Mouse (Mus musculus): ENCODE measurements at regions not wholly inside any gene's neighbourhood (a gene's known extent, or its start where the extent isn't known, plus 50 kb on each side); places are given as distances from the start of the nearest gene placed in this dataset.

DNA sequence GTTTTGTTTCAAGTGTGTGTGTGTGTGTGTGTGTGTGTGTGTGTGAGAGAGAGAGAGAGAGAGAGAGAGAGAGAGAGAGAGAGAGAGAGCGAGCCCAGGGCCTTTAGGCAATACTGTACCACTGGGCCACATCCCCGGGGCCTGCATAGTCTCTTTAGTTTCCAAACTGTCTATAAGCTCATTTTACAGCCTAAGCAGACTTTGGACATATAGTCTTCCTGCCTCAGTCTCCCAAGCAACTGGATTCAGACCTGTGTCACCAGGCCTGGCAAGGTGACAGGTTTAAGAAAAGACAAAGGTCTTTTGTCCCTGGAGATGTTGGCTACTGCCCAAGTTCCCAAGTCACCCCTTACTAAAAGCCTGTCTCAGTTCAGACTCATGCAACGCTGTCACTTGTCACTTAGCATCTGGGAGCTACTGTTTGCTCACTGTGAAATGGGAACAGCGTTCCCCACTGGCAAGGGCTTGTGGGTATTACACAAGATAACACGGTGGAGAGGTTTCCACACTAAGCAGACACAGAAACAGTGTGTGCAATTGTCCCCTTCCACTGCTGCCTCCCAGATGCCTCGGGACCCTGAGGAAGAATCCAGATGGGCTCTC is 113.6 kb upstream of the Irf2bp2 start:
- DNase-seq, result peak; percentile 89

DNA sequence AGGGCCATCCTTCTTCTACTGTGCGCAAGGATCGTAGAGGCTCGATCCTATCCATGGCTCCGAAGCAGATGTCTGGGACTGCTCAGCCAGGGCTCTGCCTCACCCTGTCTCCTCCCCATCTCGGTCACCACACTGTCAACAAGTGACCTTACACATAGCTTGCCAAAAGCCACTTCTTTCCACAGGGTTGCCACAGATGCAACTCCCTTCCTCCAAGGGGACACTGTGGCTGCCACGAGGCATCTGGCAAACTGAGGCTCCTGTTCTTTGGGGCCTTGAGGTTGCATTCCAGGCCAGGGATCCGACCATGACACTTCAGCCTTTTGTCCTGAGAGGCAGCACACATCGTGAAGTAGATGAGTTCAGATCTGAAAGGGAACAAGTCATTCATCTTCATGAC is 112.5 kb upstream of the Irf2bp2 start:
- peak; percentile 85 for DNase-seq

DNA sequence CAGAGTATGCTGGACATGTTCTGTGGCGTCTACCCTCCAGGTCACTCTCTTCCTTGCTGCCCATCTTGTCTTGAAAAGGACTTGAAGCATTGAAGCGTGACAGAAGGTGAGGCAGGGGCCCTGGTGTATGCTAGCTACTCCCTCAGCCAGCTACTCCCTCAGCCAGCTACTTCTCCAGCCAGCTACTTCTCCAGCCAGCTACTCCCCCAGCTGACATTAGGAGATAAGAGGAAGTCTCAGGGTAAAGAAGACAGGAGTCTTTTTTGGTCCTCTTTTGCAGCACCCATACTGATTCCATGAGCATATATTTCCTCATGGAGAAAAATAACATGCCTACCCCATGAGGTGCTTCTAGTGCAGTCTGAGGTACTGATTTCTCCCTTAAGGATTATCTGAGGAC is 111.6 kb upstream of the Irf2bp2 start:
- DNase-seq, result no peak

DNA sequence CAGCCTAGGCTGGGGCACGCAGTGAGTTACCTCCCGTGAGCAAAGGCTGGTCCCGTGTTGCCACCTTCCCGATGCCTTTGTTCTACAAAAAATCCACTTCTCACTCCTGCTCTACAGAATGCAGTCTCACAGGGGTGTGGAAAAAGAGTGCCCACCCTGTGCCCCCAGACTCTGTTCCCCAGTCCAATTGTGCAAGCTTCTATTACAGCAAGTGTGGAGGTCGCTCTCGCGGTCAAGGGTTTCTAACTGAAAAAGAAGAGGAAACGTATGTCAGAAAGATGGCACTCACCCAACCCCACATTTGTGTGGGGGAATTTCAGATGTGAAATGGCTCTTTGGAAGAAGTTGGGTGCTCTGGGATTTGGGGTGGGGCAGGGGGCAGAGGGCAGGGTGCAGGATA is 110.9 kb upstream of the Irf2bp2 start:
- no peak for DNase-seq

DNA sequence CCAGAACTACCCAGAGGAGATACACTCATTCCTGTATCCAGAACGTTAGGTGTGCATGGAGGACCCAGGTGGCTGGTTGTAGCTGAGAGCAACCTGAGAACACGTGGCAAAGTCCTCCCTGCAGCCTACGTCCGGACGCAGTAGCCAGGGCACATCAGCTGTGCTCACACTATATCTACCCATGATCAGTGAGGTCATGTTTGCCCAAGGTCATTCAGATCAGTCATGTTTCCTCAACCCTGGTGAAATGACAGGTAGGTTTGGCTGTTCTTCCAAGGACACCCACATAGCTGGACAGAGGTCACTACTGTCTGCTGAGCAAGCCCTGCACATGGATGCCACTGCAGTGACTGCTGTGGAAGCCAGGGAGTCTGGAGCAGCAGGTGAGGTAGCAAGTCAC is 109.8 kb upstream of the Irf2bp2 start:
- no peak for DNase-seq

DNA sequence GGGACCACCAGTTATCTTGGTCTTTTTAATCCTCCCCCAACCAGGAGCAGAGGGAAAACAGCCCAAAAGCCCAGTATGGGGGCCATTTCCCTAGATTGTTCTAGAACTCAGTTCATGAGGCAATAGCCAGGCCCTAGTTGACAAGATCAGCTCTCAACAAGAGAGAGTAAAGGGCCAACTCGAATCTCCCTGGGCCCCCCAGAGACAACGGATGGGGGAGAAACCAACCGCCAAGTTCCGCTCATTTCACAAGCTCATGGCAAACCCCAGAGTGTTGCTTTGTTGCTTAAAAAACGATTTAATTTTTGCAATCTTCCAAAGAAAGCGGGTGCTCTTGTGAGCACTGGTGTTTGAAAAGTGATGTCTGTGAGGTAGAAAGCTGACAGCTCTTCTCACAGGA is 108.5 kb upstream of the Irf2bp2 start:
- DNase-seq, result no peak

DNA sequence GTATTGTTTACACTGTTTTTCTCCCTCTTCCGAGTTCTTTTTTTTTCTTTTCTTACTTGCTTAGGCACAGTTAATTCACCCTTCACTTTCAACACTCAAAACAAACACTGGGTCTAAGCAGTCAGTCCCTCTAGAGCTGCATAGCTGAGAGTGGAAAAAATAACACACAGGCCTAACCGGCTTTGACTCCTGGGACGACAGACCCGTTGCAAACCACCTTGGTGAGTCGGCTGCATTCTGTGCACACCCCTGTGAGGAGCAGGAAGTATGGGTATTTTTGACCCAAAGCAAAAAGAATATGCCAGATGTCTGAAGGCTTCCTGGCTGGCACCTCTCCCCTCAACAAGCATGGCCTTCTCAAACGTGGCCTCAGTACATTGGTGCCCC is 105.6 kb upstream of the Irf2bp2 start:
- peak; percentile 88 for DNase-seq

DNA sequence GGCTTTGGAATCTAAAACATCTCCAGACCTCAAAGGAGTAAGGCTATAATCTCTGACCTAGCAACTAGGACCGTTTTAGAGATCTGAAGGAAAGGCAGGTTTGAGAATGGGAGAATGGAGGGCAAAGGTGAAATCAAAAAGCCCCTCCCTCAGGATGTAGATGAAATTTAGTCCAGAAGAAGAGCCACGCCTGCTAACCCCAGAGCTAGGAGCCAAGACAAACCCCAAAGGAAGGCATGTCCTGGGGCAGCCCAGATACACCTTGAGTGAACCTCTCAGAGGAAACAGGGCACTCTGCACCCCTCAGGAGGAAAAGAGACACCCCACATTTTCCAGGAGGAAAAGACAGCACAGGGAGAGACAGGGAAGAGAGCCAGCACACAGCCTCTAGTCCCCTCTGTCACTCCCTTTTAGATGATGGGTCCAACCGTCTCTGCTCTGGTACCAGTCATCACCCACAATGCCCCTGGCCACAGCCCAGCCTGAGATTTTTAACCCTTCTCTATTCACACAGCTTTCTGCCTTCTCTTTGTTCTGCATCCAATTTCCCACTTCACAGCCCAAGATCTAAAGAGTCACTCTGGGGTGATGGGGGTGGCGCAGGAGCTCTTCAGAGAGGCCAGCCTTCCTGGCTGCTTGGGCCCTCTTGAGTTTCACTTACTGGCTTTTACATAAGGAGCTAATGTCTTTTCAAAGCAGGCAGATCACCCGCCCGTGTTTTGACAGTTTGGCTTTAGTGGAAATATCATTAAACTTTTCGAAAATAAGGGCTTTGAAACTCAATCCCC is 105.0 kb upstream of the Irf2bp2 start:
- DNase-seq, result peak; percentile 90

DNA sequence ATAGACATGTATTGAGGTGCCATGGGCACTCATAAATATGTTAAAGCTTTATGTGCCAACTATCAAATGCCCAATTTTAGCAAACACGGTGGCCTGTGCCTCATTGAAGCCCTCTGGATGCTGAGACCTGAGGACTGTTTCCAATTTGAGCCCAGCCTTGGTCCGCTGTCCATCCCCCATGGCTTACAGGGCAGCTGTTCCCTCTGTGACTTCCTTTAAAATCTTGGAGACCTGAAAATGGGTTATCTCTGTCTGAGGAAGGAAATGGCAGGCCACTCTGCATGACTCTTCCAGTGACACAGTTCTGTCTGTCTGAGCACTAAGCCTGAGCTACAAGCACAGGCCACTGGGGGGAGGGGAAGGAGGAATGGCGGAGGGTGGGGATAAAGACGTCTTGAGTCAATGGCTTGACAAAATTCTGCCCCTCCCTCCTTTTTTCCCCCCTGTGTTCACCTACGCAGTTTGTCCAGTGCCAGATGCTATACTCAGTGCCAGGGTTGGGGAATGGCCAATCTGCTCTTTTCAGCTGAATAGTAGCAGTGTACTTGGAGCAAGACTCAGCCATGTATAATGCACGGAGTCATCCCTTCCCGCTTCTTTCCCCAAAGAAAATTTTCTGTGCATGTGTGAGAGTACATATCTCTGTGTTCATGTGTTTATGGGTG is 102.7 kb upstream of the Irf2bp2 start:
- no peak for DNase-seq

DNA sequence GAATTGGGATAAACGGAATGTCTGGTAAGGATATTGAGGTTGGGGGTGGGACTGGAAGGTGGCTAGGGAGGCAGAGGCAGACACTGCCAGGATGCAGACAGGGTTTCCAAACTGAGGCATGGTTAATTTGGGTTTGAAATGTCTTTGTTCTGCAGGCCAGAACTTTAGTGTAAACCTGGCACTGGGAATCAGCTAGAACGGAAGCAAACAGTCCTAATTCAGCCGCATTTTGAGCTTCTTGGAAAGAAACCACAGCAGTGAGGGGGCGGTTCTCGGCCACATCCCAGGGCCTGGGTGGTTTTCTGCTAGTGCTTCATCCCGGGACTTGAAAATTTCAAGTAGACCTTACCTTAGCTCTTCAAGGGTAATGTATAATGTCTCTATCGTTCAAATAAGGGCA is 100.6 kb upstream of the Irf2bp2 start:
- peak; percentile 96 for DNase-seq

DNA sequence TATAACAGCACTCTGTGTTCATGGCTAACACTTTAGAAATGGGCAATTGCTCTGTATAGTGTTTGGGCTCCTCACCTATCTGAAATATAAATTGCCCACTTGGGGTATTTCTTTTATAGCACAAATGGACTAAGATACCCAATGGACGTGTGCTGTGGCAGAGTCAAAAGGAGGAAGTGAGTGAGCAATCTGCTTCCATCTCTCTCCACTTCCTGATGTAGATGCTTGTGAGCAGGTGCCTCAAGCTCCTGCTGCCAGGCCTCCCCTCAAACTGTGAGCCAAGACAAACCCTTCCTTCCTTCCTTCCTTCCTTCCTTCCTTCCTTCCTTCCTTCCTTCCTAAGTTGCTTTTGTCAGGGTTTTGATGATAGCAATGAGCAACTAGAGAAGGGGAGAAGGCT is 99.9 kb upstream of the Irf2bp2 start:
- no peak for DNase-seq

DNA sequence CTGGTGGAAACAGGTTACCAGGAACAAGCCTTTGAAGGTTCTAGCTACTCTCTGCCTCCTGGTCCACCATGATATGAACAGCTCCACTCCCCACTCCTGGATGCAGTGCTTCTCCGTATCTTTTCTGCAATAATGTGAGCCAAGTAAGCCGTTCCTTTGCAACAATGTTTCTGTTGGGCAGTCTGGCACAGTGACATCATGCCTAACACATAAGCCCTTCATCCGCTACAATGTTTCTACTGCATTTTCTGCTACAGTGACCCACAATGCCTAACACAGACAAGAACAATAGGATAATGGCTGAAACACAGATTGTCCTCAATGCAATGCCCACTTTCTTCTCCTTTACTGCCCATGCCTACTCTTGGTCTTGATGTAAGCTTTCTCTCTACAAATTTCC is 98.9 kb upstream of the Irf2bp2 start:
- no peak for DNase-seq

DNA sequence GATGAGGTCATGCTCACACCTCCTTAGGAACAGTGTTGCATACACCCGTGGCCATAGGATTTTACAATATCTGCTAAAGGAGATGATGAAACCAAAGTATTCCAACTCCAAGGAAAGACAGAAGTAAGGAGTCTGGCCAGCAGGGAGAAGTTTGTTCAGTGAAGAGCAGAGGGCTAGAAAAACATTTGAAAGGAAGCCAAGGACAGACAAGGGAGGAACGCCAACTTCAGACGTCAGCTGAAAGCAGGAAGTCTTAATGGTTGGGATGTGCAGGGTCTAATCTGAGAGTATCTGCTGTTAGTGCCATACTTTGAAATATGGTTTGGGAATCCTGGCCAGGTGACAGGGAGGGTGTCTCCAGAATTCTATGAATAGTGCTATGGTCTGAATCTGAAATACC is 98.5 kb upstream of the Irf2bp2 start:
- peak; percentile 96 for DNase-seq

DNA sequence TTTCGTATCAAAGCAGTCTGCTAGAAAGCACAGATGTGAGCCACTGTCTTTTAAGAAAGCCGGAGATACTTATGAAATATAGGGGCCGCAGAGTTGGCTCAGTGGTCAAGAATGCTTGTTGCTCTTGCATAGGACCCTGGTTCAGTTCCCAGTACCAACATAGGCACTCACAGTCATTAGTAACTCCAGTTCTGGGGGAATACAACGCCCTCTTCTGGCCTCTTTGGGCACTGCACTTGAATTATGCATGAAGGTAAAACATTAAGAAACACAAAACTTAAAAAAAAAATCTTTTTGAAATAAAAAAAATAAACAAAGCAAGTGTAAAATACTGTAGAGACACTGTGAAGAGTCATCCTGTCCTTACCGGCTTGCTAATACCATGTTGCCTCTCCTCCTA is 94.7 kb upstream of the Irf2bp2 start:
- DNase-seq, result no peak

DNA sequence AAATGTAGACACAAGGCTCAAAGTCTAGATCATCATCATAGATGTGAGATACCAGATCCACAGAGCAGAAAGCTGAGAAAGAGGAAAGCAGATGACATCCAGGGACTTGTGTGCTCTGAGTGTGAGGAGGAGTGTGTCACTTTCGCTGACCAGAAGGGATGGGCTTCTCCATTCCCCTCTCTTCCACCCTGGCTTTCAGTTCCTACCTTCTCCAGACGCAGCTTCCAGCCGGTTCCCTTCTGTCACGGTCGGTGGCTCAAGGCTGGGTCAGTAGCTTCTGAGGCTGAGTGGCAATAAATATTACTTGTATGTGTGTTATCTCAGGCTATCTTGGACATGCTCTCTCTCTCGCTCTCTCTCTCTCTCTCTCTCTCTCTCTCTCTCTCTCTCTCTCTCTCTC is 94.2 kb upstream of the Irf2bp2 start:
- DNase-seq, result no peak

DNA sequence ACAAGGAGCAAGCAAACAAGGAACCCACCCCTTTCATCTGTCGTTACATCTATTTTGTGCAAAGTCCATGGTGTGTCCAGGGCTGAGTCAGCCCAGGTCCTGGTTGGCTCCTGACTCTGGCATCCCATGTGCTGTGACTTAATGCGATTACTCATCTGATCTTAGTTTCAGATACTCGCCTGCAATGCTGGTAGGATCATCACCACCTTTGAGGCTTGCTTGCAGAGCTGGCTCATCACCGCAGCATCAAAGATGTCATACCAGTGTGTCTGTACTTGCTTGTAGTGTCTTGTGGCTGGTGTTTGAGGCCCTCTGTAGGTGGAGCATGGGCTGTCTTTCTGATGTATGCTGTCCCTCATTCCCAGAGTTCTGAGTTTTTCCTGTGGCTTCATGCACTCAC is 93.0 kb upstream of the Irf2bp2 start:
- DNase-seq, result no peak

DNA sequence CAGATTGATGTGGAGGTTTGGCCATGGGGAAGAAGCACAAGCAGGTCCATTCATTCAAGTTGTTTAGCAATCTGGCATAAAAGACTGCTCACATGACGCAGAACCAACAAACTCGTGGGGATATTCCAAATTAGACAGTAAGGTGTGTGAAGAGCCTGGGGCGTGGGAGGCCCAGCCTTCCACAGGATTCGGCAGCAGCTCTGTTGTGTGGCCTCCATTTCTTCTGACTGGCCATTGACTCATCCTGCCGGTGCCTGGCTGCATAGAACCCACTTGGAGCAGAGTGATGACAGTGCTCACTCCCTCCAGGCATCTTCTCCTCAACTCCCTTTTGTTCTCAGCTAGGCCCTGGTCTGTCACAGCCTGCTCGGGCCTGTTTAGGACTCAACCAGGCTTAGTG is 91.6 kb upstream of the Irf2bp2 start:
- DNase-seq, result no peak

DNA sequence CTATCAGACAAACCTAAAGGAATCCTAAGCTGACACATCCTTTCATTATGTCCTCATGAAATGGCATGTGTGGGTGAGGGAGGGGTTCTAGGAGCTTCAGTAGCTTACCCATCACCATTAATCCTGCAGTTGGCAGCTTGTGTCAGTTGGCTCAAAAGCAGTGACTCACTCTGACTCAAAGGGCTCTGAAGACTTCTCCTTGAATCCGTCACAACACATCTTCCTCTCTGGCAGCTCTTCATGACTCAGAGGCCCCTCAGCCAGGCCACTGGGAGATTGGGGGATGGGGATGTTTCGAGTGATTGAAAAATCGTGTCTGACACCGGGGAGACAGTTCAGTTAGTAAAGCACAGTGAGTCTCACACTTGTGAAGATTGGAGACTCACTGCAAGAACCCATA is 90.2 kb upstream of the Irf2bp2 start:
- peak; percentile 92 for DNase-seq

DNA sequence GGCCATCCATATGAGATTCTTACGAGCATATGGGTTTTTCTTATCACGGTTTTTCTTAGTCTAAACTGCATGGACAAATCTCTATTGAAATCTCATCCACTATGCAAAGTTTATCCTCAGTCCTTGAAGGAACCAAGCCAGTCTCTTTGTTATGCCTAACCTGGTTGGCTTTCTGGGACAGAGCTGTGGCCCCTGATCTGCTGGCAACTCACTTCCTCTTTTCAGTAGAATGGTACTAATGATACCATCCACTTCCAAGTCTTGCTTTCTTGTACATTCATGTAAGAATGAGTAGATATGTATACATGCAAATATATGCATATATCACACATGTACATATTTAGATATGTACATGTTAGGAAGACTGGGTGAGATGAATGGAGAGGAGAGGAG is 89.8 kb upstream of the Irf2bp2 start:
- no peak for DNase-seq

DNA sequence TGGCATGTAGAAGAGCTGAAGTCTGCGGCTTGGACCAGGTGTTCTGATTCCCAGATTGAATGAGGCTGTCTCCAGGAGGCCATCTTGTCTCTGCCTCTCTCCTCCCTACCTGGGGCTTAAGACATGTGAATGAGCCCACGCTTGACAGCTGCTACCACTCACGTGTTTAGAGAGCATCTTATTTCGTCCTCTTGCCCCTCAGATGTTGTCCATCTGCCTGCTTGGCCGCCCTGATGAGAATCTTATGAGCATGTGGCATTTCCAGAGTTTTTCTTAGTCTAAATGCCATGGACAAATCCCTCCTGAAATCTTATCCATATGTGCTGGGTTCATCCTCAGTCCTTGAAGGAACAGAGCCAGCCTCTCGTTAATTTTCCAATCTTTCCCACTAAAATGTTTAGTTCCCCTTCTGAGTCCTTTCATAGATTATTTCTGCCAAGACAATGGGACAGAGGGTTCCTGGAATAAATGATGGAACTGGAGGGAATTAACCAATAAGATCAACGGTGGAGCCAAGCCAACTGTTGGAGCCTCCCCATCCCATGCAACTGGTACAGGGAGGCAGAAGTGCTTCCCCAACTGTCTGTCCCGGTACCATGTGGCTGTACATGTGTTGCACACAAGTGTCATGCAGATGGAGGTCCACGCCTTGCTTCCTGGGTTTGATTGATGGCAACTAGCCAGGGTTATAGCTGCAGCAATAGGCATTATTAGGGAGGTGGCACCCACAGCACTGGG is 89.2 kb upstream of the Irf2bp2 start:
- DNase-seq, result peak; percentile 94

DNA sequence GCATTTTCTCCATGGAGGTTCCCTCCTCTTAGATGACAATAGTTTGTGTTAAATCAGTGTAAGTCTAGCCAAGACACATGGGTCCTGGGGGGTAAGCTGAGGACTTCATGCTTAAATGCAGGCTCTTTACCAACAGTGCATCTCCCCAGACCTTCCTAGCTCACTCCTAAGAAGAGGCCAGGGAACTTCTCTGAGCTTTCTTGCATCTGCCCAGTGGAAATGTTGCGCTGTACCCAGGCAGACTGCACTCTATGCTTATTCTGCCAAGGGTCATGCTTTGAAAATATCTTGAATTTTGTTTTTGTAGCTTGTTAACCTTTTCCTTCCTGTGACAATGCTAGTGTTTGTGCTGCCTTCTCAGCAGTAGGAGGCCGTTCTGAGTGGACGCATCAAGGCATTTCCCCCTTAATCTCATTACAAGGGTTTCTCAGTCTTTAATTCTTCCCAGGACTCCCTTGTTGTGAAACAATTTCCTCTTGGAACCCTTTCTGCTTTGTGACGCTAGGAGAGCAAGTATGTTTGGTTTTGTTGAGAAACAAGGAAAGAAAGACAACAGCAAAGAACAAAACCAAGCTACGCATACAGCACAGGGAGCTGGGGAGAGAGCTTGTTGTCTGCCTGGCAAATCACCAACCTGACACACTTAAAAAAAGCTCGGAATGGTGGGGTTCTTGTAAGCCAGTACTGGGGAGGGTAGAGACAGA is 88.3 kb upstream of the Irf2bp2 start:
- peak; percentile 93 for DNase-seq

DNA sequence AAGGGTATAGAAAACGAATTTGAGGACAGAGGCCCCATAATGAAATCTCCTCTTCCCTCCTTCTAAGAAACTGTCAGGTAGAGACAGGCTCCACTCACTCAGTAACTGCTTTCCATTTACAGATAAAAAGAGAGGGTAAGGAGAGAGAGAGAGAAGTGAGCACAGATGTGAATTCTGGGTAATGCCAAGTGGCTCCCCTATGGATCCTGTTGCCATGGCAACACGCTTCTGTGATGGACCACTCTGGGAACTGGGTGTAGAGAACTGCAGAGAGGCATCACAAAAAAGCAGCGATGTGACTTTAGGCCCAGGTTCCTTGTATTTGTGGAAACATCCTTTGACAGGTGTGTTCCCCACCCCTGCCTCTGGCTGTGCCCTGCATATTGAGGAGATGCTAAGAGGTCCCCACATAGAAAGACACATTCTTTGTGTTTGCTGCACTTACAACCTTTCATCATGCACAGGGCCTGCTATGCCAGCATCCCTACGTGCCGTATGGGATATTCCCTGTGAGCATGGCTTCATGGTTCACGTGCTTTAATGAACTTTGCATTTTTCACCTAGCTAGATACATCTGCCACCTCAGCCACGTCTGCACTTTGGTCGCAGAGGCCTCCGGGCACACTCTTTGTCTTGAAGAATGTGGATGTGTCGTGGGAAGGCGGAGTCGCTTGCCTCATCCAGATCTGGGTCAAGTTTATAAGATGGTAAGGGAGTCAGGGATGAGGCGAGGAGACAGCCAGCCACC is 84.4 kb upstream of the Irf2bp2 start:
- no peak for DNase-seq

Measured in heart, adult 11 months (tissue).